Mouse (Mus musculus) thymus, adult 2 months (tissue): ENCODE results near the gene Wwox.

Source experiments
- CTCF ChIP-seq: fragments of 200-500 bp; IDR thresholded peaks from 2 replicates; pipeline ENCODE4 v1.5.1; 2012; ENCODE audit warnings: mild to moderate bottlenecking, control low read depth, low read length, moderate library complexity, borderline replicate concordance; ENCODE audit not compliant: control insufficient read depth, poor library complexity, insufficient read depth; ENCODE audit errors: extremely low read depth
- POLR2A ChIP-seq: fragments of 200-500 bp; IDR thresholded peaks from 2 replicates; pipeline ENCODE4 v1.6.1; 2012; ENCODE audit warnings: mild to moderate bottlenecking, low read length, control low read depth, moderate library complexity; ENCODE audit not compliant: control insufficient read depth, poor library complexity, insufficient read depth; ENCODE audit errors: extremely low read depth

- TF ChIP-seq CTCF (no peak), POLR2A (no peak)
These were observed 570.7 kb downstream of the Wwox start for GRCm38 (mm10) chr8:115009897-115010768.
